Mouse (Mus musculus) embryo, embryonic 10 days (tissue): Measurements from ENCODE around the gene Gm9376.

Source experiments
- DNase-seq: peaks from one replicate; pipeline ENCODE4 v3.0.0-alpha.2; 2015; ENCODE audit warnings: low spot score

The Gm9376 gene

GRCm38 (mm10) chr14:118266660-118267059, at the start of gene Gm9376:
Gm9376 (plus strand) TSS chr14:118266960.
- DNase-seq = no peak

GRCm38 (mm10) chr14:118220885-118221284, 45.9 kb upstream of the Gm9376 start:
- DNase-seq = peak; percentile 26

GRCm38 (mm10) chr14:118225061-118225743, 41.6 kb upstream of the Gm9376 start:
- DNase-seq = peak; percentile 29

GRCm38 (mm10) chr14:118225911-118226310, 40.8 kb upstream of the Gm9376 start:
- peak; percentile 80 for DNase-seq

GRCm38 (mm10) chr14:118226471-118227155, 40.1 kb upstream of the Gm9376 start:
- DNase-seq = peak; percentile 56

GRCm38 (mm10) chr14:118232381-118232970, 34.3 kb upstream of the Gm9376 start:
- DNase-seq = peak; percentile 21

- DNase-seq = peak; percentile 38
Measured at GRCm38 (mm10) chr14:118233786-118234540, 32.8 kb upstream of the Gm9376 start.

- DNase-seq = peak; percentile 62
Measured at GRCm38 (mm10) chr14:118234541-118235210, 32.1 kb upstream of the Gm9376 start.

- DNase-seq = peak; percentile 68
Measured at GRCm38 (mm10) chr14:118235361-118235972, 31.3 kb upstream of the Gm9376 start.

- peak; percentile 76 for DNase-seq
Measured at GRCm38 (mm10) chr14:118235973-118236885, 30.5 kb upstream of the Gm9376 start.

GRCm38 (mm10) chr14:118236886-118237289, 29.9 kb upstream of the Gm9376 start, which contains the start of gene Sox21:
Sox21 (minus strand) TSS chr14:118237030.
- DNase-seq = peak; percentile 87

GRCm38 (mm10) chr14:118237786-118238185, 29.0 kb upstream of the Gm9376 start:
- no peak for DNase-seq

GRCm38 (mm10) chr14:118239351-118239750, 27.4 kb upstream of the Gm9376 start:
- no peak for DNase-seq

GRCm38 (mm10) chr14:118241416-118241815, 25.3 kb upstream of the Gm9376 start:
- DNase-seq = no peak

GRCm38 (mm10) chr14:118253381-118253780, 13.4 kb upstream of the Gm9376 start:
- no peak for DNase-seq

- no peak for DNase-seq
Measured at GRCm38 (mm10) chr14:118268849-118269248, 2.1 kb downstream of the Gm9376 start.

- DNase-seq = no peak
Measured at GRCm38 (mm10) chr14:118272594-118273555, 6.1 kb downstream of the Gm9376 start.

- DNase-seq = no peak
Measured at GRCm38 (mm10) chr14:118277704-118278498, 11.1 kb downstream of the Gm9376 start.
